Mouse (Mus musculus) C2C12 (cell line): ENCODE measurements at regions not wholly inside any gene's neighbourhood (a gene's known extent, or its start where the extent isn't known, plus 50 kb on each side); places are given as distances from the start of the nearest gene placed in this dataset.

Experiments
- H3K27me3 ChIP-seq: one replicate; pipeline ENCODE4 v1.6.1; 2011; ENCODE audit not compliant: control insufficient read depth, insufficient read depth, insufficient read length
- H3K36me3 ChIP-seq: one replicate; pipeline ENCODE4 v1.6.1; 2011; ENCODE audit not compliant: control insufficient read depth, insufficient read depth
- H3K4me3 ChIP-seq: one replicate; pipeline ENCODE4 v1.5.1; 2011; ENCODE audit warnings: mild to moderate bottlenecking, control low read depth; ENCODE audit not compliant: poor library complexity, insufficient read depth, severe bottlenecking
- H3K79me2 ChIP-seq: one replicate; pipeline ENCODE4 v1.6.1; 2011; ENCODE audit not compliant: control insufficient read depth, insufficient read depth
- H3K79me3 ChIP-seq: one replicate; pipeline ENCODE4 v1.6.1; 2011; ENCODE audit warnings: low read depth, control low read depth
- H3ac ChIP-seq: one replicate; pipeline ENCODE3; 2011; ENCODE audit warnings: low read depth; ENCODE audit not compliant: control insufficient read depth, insufficient read length
- CEBPB ChIP-seq: IDR thresholded peaks from one replicate; pipeline ENCODE4 v1.6.1; 2011; ENCODE audit warnings: low read depth, mild to moderate bottlenecking, control low read depth, moderate library complexity
- CTCF ChIP-seq: IDR thresholded peaks from one replicate; pipeline ENCODE4 v1.5.1; 2011; ENCODE audit not compliant: control insufficient read depth, insufficient read depth, insufficient read length
- FOSL1 ChIP-seq: IDR thresholded peaks from one replicate; pipeline ENCODE4 v1.8.0; 2011; ENCODE audit warnings: mild to moderate bottlenecking, low read length; ENCODE audit not compliant: poor library complexity, insufficient read depth, severe bottlenecking
- MAX ChIP-seq: IDR thresholded peaks from one replicate; pipeline ENCODE4 v1.6.1; 2011; ENCODE audit warnings: mild to moderate bottlenecking, control low read depth
- MYOD1 ChIP-seq: IDR thresholded peaks from one replicate; pipeline ENCODE4 v1.6.1; 2011; ENCODE audit warnings: low read depth; ENCODE audit not compliant: control insufficient read depth, insufficient read length
- MYOG ChIP-seq: IDR thresholded peaks from one replicate; pipeline ENCODE4 v1.6.1; 2011; ENCODE audit not compliant: control insufficient read depth, insufficient read length; ENCODE audit errors: extremely low read depth
- USF1 ChIP-seq: IDR thresholded peaks from one replicate; pipeline ENCODE4 v1.6.1; 2011; ENCODE audit warnings: low read depth, mild to moderate bottlenecking, control low read depth, moderate library complexity

DNA sequence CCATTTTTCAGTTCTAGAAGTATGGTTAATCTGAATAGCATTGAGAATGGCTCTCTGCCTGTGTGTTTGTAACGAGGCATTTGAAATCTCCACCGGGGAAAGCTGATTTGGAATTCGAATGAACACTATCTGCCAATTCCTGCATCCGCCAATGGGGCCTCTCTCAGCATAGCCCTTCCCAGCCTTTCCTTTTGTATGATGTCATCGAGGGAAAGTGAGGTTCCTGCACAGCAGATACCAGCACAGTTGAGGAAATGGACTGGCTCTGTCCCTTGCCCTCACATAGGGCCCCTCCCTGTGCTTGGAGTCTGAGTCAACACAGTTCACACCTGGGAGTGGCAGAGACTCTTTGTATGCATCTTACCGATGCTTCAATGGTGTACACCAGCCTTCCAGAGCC is 253.0 kb downstream of the Bcor start:
- TF ChIP-seq USF1 = no peak
- no peak for TF ChIP-seq CTCF
- no peak for TF ChIP-seq CEBPB
- TF ChIP-seq MYOG = no peak
- TF ChIP-seq FOSL1 = no peak
- Histone ChIP-seq H3K79me2 (no peaks in the 10 kb centered on the region), H3K4me3 (no peak overlapping the region), H3K79me3 (no peaks in the 10 kb centered on the region), H3K27me3 (no peaks in the 10 kb centered on the region), H3K36me3 (no peaks in the 10 kb centered on the region), H3ac (no peak overlapping the region)

DNA sequence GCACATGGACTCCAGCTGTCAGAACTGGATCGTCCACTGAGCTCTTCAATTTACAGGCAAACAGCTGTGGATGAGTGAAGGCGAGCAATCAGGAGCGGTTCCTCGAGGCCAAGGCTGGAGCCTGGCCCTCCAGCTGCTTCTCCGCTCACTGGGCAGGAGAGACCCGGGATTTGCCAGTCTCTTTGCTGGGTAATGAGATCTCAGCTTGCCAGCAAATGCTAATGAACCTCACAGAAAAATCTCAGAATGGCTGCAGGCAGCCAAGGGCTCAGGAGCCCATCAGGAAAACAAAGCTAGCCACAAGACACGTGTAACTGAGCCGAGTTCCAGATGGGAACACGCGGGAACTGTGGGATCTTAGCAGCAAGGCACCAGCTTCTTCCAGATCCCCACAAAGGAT is 244.2 kb downstream of the Bcor start:
- Histone ChIP-seq H3K79me2 (no peaks in the 10 kb centered on the region), H3K27me3 (no peaks in the 10 kb centered on the region), H3K79me3 (no peaks in the 10 kb centered on the region), H3K36me3 (no peaks in the 10 kb centered on the region), H3K4me3 (no peak overlapping the region), H3ac (no peak overlapping the region)
- no peak for TF ChIP-seq MYOD1
- no peak for TF ChIP-seq FOSL1
- no peak for TF ChIP-seq CTCF
- no peak for TF ChIP-seq USF1
- TF ChIP-seq MAX = no peak
- TF ChIP-seq CEBPB = no peak
- TF ChIP-seq MYOG = no peak

DNA sequence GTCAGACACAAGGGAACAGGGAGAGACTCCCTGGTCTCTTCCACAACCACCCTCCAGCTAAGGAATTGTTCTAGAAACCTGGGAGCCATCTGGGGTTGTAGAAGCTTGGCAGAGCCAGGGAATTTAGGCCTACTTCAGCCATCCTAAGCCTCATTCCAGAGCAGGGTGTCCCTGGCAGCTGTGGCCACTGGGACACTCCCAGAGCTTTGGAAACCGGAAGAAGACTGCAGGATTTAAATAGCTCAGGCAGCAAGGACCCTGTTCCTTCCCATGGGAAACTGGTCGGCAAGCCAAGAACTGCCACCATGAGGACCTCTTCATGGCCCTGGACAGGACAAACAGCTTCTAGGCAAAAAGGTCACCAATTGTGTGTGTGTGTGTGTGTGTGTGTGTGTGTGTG is 239.9 kb downstream of the Bcor start:
- no peak for TF ChIP-seq CEBPB
- Histone ChIP-seq H3K4me3 (no peak overlapping the region), H3K79me2 (no peaks in the 10 kb centered on the region), H3K36me3 (no peaks in the 10 kb centered on the region), H3K27me3 (no peaks in the 10 kb centered on the region), H3K79me3 (no peaks in the 10 kb centered on the region), H3ac (no peak overlapping the region)

DNA sequence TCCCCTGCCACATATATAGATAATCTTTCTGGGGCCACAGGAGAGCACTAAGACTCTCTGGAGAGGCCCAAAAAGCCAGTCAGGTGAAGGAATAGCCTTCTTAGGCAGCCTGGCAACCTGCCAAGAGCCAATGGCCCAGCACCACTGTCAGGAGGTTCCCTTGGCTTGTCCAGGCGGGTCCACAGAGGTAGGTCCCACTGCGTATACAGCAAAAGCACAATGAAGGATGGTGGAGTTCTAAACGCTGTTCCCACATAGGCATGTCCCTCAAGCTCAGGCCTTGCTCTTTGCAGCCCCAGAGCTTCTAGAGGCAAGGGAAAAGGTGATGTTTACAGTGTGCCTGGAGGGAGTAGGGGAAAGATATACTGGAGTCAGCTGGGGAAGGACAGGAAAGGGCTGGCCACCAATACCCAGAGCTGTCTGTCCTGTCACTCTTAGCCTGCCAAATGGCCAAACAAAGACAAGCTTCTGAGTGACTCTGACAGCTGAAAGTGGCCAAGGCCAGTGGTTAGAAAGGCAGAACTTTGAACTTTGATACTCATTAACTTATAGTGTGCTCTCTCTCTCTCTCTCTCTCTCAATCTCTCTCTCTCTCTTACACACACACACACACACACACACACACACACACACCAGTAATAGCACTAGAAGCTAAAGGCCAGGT is 235.4 kb downstream of the Bcor start:
- no peaks in the 10 kb centered on the region for H3K79me2 ChIP-seq
- no peaks in the 10 kb centered on the region for H3K36me3 ChIP-seq
- no peaks in the 10 kb centered on the region for H3K79me3 ChIP-seq
- TF ChIP-seq CEBPB (no peak), MYOD1 (peak; percentile 78)
- no peaks in the 10 kb centered on the region for H3K27me3 ChIP-seq
- H3ac ChIP-seq = no peak overlapping the region
- no peak overlapping the region for H3K4me3 ChIP-seq

DNA sequence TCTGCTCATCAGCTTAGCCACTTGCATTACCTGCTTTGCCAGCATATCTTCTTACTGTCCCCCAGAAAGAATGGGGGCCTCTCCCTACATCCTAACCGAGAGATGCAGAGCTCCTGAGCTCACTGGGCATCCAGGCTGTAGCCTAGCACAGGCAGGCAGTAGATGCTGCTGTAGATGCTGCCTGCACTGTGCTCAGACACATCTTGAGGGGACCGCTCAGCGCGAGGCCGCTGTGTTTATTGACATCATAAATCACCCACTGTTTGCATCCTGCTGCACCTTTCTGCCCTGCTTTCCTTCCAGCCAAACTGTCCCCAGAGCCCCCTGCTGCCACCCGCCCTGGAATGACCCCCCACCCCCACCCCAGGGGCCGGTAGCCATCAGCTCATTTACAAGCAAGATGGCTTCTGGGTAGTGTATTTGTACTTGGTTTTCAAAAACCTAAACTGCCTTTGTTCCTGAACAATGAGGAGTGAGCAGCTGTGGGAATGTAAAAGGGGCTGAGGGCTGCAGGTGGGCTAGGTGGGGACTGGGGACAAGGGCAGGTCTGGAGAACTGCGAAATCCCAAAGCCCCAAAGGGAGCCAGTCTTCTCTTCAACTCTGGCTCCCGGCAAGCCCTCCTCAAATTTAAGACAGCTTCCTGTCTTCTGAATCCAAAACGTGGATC is 233.2 kb downstream of the Bcor start:
- TF ChIP-seq FOSL1 = no peak
- TF ChIP-seq MYOD1 = no peak
- TF ChIP-seq MAX = no peak
- TF ChIP-seq CEBPB = no peak
- no peaks in the 10 kb centered on the region for H3K27me3 ChIP-seq
- no peak overlapping the region for H3K4me3 ChIP-seq

DNA sequence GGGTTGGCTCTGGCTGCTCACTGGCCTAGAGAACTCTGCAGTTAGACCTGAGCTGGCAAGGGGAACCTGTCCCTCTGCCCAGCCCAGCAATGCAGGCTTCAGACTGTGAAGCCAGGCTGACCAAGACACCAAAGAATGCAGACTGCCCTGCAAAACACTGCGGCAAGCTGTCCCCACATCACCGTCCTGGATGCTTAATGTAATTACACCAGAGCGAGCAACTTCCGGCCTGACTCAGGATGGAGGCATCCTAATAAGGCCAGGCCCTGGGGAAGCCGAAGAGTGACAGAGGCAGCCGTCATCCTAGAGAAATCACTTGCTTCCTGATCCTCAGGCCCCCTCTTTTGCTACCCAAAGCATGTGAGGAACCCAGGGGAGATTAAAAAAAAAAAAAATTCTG is 230.7 kb downstream of the Bcor start:
- Histone ChIP-seq H3K4me3 (no peak overlapping the region), H3ac (peak overlapping the region; percentile 14), H3K79me3 (no peaks in the 10 kb centered on the region), H3K36me3 (no peaks in the 10 kb centered on the region), H3K79me2 (no peaks in the 10 kb centered on the region), H3K27me3 (no peaks in the 10 kb centered on the region)
- no peak for TF ChIP-seq MYOG
- peak; percentile 94 for TF ChIP-seq MYOD1
- TF ChIP-seq MAX = no peak
- TF ChIP-seq CTCF = no peak
- peak; percentile 20 for TF ChIP-seq CEBPB

More for the DNA sequence above, 233.2 kb downstream of the Bcor start:
- H3K36me3 ChIP-seq = no peaks in the 10 kb centered on the region
- no peaks in the 10 kb centered on the region for H3K79me2 ChIP-seq
- H3ac ChIP-seq = no peak overlapping the region
- no peaks in the 10 kb centered on the region for H3K79me3 ChIP-seq
